Mouse (Mus musculus): ENCODE measurements around the gene Hhipl1.

Gene Hhipl1

DNA sequence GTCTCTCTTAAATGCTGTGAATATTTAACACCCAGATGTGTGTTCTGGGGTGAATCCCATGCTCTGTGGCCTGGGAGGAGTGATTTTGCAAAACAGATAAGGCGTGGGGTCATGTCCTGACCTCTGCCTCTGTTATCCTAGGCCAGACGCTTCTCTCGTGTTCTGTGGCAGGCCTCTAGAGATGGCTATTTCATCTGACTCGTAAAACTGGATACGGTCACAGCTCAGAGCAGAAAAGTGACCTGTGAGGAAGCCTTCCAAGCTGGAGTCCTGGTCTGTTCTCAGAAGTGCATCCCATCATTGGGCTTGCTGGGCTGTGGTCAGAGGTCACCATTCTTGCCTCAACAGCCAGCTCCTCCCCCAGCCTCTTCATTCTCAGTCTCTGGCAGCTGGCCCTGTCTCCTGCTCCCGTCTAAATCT is 6.4 kb downstream of the Hhipl1 start:
- no peak for DNase-seq (ENCODE audit: low read depth, low spot score)

DNA sequence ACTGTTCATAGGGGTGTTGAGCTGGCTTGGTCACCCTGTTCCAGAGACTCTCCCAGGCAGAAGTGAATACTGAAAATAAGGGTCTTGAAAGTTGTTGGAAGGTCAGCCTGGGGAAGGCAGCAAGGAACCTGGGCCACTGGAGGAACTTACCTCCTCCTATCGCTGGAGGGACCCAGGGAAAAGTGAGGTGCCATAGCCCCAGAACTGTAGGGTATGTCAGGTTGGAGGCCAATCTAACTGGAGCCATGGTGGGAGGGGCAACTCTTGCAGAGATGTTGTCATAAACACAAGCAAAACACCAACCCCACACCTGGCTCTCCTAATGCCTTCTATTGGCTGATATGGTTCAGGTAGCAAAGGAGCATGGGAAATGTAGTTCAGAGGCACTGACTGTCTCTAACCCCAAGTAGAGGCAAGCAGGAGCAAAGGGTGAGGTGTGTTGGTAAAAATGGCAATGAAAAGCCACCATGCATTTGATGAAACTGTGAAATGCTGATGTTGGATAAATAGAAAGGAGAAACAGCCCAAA is 7.2 kb downstream of the Hhipl1 start:
- DNase-seq (ENCODE audit: low read depth, low spot score): no peak

DNA sequence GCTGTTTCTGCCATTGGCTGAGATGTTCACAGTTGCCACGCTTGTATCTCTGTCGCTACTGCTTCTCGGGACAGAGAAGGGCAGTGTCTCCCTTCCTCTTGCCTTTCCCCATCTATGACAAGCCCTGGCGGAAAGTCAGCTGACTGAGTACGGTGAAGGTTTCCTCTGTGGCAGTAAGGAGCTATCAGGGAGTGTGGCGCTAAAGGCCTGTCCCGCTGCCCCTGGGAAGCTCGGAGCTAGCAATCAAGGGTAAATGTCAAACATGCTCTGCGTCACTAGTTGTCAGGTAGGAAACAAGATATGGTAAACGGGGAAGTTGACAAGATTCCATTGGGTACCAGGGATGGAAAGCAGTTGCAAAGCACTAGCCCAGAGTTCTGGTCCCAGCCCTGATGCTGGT is 9.7 kb downstream of the Hhipl1 start:
- DNase-seq (ENCODE audit: low read depth, low spot score): no peak

DNA sequence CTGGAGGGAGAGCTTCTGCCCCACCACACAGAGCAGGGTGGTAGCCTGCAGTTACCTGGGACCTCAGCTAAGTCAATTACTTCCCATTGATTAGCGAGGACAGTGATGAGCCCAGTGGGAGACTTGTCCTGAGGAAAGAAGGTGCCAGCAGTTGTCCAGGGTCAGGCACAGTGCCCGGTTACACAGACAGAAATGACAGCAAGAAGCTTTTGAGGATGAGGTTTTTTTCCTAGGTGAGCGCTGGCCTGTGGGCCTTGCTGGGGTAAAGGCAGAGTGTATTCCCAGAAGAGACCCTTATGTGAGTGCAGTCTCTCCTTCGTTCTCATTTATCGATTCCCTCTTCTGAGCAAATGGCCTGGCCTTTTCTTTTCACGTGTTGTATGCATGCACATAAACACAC is 10.6 kb downstream of the Hhipl1 start:
- DNase-seq (ENCODE audit: low read depth, low spot score): no peak

DNA sequence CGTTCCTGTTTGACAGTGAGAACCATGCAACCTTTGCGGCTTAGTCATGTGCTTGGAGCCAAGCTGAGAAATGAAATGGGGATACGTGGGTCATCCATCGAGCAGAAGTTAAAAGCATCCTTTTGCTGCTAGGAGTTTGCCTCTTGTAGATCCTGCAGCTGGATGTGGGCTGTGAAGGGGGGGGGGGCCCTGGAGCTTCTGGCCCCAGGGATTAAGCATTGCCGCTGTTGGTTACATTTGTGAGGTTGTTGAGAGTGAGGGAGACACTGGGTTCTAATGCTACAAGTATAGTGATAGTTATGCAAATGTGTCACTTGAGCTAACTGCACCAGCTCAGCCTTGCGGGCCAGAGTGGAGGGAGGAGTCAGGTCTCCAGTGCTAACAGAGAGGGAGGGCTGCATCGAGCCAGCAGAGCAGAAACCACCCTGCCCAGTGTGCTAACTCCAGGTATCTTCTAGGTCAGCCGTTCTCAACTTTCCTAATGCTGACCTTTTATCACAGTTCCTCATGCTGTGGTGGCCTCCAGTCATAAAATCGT is 11.2 kb downstream of the Hhipl1 start:
- no peak for DNase-seq (ENCODE audit: low read depth, low spot score)

DNA sequence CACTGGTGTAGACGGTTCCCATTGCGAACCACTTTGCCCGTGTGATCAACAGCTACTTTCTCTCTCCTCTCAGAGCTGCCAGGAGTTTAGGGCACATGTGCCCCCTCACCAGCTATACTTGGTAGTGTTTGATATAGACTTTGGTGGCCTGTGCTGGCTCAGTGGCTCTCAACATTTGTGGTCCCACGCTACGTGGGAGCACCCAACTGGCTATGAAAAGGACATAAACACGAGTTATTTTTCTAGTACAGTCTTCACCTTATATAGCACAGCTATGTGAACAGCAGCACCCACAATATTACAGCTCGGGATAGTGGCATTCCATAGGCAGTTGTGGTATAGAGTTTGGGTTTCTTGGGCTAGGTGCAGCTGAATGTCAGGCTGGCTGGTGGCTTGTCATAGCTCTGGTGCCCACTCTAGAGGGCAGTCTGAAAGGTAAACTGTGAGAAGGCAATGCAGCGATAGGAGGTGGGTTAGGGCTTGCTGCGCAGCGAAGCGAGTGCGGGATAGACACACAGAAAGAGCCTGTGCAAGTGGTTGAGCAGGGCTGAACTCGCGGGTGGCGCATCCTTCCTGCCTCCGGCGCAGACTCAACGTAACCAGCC is 11.9 kb downstream of the Hhipl1 start:
- DNase-seq (ENCODE audit: low read depth, low spot score): no peak

DNA sequence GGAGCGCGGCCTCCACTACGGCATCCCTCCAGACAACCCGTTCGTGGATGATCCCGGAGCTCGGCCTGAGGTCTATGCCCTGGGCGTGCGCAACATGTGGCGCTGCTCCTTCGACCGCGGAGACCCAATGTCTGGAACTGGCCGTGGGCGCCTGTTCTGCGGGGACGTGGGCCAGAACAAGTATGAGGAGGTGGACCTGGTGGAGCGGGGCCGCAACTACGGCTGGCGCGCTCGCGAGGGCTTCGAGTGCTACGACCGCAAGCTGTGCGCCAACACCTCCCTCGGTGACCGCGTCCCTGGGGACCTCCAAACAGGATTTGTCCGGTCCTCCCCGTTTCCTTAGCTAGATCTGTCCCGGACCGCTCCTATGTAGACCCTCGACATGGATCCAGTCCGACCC is 12.4 kb downstream of the Hhipl1 start:
- no peak for DNase-seq (ENCODE audit: low read depth, low spot score)

DNA sequence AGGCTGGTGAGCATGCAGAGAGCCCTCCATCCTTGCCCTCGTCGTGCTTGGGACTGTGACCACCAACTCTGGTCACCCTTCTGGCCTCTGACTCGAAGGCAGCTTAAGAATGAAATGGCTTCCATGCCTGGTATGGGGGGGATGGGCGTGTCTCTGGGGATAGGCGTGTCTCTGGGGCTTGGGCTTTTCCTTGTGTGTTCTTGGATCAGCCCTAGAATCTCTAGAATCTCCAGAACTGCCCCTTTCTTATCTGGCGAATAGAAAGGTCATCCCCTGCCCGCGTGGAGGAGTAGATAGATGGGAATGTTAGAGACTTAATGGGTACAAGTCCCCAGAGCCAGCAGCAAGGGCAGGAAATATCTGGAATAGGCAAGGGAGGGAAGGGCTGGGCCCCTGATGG is 14.0 kb downstream of the Hhipl1 start:
- DNase-seq (ENCODE audit: low read depth, low spot score): no peak

DNA sequence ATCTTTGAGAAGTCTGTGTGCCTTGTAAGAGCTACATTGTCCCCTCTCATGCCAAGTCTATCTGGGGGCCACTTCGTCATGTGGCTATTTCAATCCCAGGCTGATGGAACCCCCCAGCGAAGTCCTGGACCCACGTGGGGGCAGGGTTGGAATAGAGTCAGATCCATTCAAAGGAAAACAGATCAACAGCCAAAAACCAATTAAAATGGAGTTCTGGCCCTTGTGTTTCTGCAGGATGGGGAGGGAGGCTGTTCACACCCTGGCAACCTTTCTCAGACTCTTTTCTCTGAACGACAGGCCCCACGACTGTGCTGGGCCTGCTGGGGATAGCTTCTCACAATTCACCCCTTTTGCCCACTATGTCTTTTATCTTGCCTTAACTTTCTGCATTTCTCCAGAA is 20.3 kb downstream of the Hhipl1 start:
- DNase-seq (ENCODE audit: low read depth, low spot score): no peak

DNA sequence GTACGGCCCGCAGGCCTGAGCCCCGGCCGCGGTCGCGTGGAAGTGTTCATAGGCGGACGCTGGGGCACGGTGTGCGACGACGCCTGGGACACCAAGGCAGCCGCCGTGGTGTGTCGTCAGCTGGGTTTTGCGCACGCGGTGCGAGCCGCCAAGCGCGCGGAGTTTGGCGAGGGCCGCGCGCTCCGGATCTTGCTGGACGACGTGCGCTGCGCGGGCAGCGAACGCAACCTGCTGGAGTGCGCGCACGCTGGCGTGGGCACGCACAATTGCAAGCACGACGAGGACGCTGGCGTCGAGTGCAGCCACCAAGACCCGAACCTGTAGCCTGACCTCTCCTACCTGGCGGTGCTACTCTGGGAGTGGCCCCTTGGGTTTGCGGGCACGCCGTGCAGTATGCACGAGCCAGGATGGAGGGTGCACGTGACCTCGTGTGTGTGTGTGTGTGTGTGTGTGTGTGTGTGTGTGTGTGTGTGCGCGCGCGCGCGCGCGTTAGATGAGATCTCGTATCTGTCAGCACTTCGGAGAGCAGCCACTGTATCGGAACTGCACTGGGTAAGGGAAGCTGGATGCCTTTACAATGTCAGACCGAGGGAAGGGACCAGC is 21.9 kb downstream of the Hhipl1 start:
- peak; percentile 58 for DNase-seq (ENCODE audit: low read depth, low spot score)

DNA sequence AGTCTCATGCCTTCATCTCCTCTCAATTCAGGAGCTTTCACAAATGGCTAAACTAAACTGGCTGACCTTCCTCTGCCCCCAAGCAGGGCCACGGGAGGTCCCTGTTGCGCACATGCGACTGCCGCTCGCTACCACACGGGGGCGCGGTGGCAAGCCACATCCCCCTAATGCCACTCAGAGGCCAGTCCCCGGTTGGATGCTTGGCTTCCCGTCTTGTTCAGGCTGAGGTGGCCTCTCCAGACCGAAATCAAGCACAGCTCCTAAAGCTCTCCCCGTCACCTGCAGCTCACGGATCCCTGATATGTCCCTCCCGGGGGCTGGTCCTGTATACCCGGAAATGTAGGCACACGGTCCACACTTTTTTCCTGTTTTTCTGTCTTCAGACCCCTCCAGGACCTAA is 27.0 kb downstream of the Hhipl1 start:
- DNase-seq (ENCODE audit: low read depth, low spot score): peak; percentile 69

DNA sequence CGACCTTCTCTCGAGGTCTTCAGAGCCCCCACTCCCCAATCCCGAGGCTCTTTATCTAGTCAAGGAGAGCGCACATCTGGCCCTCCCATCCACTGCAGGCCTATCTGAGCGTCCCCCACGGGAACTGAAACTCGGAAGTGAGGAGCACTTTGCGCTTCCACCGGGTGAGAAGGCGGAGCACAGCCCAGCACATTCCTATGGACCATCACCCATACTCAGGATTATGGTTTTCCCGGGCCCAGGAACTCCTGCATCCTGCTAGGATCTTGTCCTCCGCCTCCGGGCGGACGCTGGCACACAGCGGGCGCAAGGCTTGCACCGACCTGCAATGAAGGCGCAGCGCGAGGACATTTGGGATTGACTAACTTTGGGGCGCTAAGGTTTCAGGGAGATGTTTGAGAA is 27.4 kb downstream of the Hhipl1 start:
- no peak for DNase-seq (ENCODE audit: low read depth, low spot score)

DNA sequence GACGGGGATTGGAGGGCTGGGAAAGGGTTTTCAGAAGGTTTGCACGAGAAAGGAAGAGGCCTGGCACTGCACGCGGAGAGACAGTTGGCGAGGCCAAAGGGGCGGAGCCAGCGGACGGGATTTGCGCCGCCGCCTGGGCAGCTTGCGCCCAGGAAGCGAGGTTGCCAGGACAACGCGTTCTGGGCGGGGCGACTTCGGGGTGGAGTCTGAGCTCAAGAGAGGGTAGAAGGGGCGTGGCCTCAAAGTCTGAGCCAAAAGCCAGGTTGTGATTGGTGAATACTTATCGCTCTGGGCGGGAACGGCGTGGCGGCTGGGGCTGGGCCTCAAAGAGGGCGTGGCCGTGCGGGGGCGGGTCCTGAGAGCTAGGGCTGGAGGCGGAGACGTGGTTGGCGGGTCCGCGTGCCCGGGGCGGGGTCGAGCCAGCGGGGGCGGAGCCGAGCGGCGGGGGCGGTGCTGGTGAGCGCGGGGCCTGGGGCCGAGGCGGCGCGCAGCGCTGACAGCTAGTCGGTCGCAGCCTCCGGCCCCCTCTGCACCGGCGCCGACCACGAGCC is 27.9 kb downstream of the Hhipl1 start, which contains the start of gene Cyp46a1:
TSS of gene Cyp46a1 (plus strand) at position 487 of the 551 bp plus-strand sequence.
- DNase-seq (ENCODE audit: low read depth, low spot score): peak; percentile 100

DNA sequence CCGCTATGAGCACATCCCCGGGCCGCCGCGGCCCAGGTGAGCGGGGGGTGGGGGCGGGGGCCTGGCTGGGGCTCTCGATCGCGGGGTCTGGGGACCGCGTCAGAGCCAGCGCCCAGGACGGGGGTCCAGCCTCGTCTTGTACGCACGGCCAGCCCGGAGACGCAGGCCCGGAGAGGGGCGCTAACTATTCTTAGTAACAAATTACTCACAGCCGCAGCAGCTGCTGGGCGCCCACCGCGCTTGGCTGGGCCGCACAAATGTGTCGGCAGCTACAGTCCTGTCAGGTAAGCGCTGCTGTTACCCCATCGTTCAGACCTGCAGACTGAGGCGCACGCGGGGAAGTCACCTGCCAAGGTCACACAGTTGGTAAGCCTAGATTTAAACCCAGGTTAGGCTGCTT is 28.5 kb downstream of the Hhipl1 start:
- DNase-seq (ENCODE audit: low read depth, low spot score): no peak

DNA sequence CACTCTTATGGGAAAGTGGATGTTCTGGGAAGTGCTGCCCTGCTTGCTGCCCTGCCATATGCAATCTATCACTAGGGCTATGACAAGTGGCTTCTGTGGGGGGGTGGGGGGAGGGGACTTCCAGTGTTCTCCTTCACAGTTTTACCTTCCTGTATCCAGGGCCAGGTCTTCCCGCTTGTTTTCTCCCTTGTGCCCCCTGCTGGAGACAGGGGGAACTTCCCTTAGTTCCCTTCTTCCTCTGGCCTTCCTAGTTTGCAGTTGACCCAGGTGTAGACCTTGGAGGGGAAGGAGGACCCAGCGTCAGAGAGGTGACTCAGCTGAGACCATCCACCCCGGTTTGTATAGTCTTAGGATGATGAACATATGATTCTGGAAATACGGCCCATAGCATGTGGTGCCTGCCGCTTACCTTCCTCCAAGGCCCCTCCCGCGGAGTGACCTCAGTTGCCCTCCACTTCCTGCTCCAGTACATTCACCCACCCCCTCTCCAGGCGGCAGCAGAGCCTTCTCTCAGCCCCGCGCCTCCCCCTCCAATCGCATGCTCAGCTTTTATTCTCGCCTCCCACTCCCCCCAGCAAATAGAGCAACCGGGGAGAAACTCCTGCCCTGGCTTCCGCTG is 32.6 kb downstream of the Hhipl1 start:
- DNase-seq (ENCODE audit: low read depth, low spot score): peak; percentile 37

DNA sequence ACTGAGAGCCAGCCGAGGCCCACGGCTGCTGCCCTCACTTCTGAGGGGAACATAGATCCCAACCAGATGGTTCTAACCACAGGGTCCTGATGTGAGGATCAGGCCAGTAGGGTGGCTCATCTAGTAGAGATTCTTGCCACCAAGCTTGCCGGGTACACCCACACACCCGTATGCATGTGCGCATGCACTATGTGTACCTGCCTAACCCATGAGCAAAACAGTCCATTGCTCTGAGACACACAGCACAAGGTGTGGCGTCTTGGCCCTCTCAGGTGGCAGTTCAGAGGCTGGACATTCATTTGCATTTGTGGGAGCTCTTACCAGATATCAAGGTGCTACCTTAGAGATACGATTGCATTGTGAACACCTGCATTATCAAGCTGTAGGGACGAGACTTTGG is 42.1 kb downstream of the Hhipl1 start:
- DNase-seq (ENCODE audit: low read depth, low spot score): no peak

DNA sequence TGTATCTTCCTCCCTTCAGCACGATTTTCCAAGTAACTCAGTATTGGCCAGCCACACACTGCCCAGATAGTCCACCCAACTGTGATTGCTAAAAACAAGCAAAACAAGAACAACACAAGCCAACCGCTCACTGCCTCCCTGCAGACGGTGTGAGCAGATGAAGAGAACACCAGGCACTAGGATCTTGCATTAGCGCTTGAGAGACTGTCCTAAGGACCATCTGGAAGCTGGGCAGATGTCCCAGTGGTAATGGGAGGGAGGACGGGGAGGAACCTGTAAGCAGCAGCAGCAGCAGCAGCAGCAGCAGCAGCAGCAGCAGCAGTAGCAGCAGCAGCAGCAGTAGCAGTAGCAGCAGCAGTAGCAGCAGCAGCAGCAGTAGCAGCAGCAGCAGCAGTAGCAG is 43.0 kb downstream of the Hhipl1 start:
- no peak for DNase-seq (ENCODE audit: low read depth, low spot score)

DNA sequence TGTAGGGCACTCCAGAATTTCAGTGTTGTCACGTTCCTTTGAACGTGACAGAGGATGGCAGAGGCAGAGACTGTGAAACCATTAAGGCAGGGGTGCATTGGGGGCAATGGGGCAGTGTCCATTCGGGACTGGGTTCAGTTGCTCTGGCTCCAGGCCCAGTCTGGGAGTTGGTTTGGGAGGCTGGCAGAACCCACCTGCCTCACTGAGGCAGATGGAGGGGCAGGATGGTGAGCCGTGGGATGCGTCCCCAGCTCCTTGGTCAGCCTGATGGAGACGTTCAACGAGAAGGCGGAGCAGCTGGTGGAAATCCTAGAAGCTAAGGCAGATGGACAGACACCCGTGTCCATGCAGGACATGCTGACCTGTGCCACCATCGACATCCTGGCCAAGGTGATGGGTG is 44.9 kb downstream of the Hhipl1 start:
- no peak for DNase-seq (ENCODE audit: low read depth, low spot score)

DNA sequence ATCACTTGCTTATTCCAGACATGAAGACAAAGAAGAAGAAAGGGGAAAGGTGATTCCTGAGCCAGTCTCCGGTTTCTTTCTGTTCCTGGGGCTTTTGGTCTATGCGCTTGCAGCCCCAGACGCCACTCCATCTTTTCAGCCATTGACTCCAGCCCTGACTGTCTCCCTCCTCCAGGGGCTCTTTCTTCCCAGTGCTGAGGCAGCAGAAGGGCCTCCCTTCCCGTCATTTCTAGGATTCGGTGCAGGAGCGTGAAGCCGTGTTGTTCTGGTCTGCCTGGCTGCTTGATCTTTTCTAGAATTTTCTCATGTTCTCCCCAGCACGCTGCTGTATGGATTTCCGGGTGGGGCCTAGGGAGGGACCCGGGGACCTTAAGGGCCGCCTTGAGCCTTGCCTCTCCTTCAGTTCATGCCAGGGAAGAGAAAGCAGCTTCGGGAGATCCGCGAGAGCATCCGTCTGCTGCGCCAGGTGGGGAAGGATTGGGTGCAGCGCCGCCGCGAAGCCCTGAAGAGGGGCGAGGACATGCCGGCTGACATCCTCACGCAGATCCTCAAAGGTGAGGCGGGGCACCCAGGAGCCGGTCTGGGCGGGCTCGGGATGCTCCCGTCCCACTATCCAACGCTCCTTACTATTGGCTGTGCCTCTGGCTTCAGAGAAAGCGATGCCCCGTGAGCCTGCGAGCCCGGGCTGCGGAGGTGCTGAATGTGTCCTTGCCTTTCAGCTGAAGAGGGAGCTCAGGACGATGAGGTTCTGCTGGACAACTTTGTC is 46.5 kb downstream of the Hhipl1 start:
- DNase-seq (ENCODE audit: low read depth, low spot score): no peak

DNA sequence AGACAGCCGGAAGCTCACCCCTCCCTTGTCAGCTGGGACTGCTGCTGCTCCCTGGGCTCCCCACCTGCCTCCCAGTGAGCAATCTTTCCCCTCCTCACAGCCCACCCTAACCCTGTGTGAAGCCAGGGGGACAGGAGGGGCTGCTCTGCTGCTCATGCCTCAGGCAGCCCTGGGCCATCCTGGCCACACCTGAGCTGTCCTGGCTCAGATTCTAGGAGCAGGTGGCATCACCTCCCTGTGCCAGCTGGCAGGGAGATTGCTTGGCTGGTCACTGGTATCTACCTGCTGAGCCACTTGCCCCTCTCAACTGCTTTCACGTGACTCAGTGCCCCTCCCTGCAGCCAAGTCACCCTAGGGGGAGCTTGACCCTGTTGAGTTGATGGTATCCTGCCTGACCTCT is 48.2 kb downstream of the Hhipl1 start:
- no peak for DNase-seq (ENCODE audit: low read depth, low spot score)

DNA sequence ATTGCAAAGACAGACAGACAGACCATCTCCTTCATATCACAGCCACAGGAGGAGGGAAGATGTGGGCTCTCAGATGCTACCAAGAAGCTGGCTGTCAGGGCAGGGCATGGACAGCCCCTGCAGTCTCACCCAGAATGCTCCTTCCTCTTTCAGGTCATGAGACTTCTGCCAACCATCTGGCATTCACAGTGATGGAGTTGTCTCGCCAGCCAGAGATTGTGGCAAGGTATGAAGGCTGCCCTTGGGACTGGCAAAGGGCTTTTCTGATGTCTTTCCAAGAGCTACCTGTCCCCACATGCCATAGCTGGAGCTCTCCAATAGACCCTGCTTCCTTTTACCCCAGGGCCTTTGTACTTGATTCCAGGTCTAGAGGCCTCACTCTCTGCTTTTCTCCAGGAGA is 49.2 kb downstream of the Hhipl1 start:
- DNase-seq (ENCODE audit: low read depth, low spot score): no peak

DNA sequence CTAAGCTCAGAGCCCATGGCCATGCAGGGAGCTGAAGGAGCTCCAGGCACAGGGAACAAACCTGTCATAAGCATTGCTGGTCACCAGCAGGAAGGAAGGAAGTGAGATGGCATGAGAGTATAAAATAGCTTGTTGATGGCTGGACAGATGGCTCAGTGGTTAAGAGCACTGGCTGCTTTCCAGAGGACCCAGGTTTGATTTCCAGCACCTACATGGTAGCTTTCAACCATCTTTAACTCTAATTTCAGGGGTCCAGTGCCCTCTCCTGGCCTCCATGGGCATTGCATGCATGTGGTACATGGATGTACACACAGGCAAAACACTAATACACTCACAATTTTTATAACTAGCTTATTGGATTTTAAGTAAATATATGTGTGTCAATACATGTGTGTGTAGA is 49.9 kb downstream of the Hhipl1 start:
- DNase-seq (ENCODE audit: low read depth, low spot score): no peak

Measured in retina, postnatal 7 days (tissue).